Mouse (Mus musculus) neural tube, embryonic 12.5 days (tissue): ENCODE results near the gene Phc2. TPM values are rescaled to one million over a fixed set of nuclear protein-coding genes. Genes with fewer than 3 reads are reported as not detected.

ENCODE experiments used
- ATAC-seq: fragments of 200-750 bp; cut with Nextera tagmentation; 2 replicates; pipeline ENCODE4 v1.8.0; 2017; ENCODE audit warnings: low read depth, mild to moderate bottlenecking, moderate TSS enrichment, moderate library complexity; ENCODE audit not compliant: low FRiP score
- H3K27ac ChIP-seq: fragments of 300-500 bp; sonication (generic); 2 replicates; pipeline ENCODE4 v1.5.1; 2016
- H3K27me3 ChIP-seq: fragments of 300-500 bp; sonication (generic); replicated peaks from 2 replicates; pipeline ENCODE4 v1.6.1; 2016; ENCODE audit warnings: mild to moderate bottlenecking
- H3K36me3 ChIP-seq: fragments of 300-500 bp; sonication (generic); 2 replicates; pipeline ENCODE4 v1.6.1; 2016; ENCODE audit warnings: mild to moderate bottlenecking
- H3K4me1 ChIP-seq: fragments of 300-500 bp; sonication (generic); 2 replicates; pipeline ENCODE4 v1.6.1; 2016
- H3K4me2 ChIP-seq: fragments of 300-500 bp; sonication (generic); replicated peaks from 2 replicates; pipeline ENCODE4 v1.6.1; 2016; ENCODE audit warnings: mild to moderate bottlenecking
- H3K4me3 ChIP-seq: fragments of 300-500 bp; sonication (generic); 2 replicates; pipeline ENCODE4 v1.5.1; 2016
- H3K9ac ChIP-seq: fragments of 300-500 bp; sonication (generic); 2 replicates; pipeline ENCODE4 v1.6.1; 2016; ENCODE audit warnings: mild to moderate bottlenecking
- H3K9me3 ChIP-seq: fragments of 300-500 bp; sonication (generic); 2 replicates; pipeline ENCODE4 v1.6.1; 2016; ENCODE audit warnings: mild to moderate bottlenecking
- WGBS: fragments of 180-500 bp; shearing (Covaris S2); methylation state at CpG from one replicate; pipeline ENCODE4 v1.1.7; 2016; 5-methylcytosine and 5-hydroxymethylcytosine counted together
- polyA plus RNA-seq: library from polyadenylated mRNA; unstranded; fragments of >200 nt; fragmentation: Nextera tagmentation; extraction: Ambion mirVana; gene quantifications from 2 replicates; pipeline ENCODE4 v1.2.1, GENCODE M21; 2016

The Phc2 gene
- polyA plus RNA-seq, 1 experiment from 2014 or later = 167 TPM

DNA sequence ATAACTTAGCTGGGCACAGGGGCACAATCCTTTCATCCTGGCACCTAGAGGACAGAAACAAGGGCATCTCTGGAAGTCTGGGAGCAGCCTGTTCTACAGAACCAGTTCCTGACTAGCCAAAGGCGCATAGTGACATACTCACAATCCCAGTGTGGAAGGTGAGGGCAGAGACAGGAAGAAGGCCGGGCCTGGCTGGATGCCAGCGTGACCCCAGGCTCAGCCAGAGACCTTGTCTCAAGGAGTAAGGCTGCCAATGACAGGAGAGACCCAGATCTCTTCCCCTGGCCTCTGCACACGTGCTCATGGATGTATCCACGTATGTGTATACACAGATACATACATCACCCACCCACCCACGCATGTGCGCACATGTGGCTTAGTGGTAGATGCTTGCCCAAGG is 127.5 kb downstream of the Phc2 start:
- Histone ChIP-seq H3K27me3 (no peaks in the 10 kb centered on the region), H3K4me3 (no peak overlapping the region), H3K4me1 (peaks cover 3% of the 10 kb centered on the region; the same call in 1 of the 2 replicates), H3K9ac (no peak overlapping the region), H3K9me3 (no peaks in the 10 kb centered on the region), H3K4me2 (no peak overlapping the region), H3K27ac (no peak overlapping the region), H3K36me3 (peaks cover 95% of the 10 kb centered on the region)
- 93% methylated on average over 7 of the region's 7 CpGs for WGBS
- ATAC-seq = no peak

DNA sequence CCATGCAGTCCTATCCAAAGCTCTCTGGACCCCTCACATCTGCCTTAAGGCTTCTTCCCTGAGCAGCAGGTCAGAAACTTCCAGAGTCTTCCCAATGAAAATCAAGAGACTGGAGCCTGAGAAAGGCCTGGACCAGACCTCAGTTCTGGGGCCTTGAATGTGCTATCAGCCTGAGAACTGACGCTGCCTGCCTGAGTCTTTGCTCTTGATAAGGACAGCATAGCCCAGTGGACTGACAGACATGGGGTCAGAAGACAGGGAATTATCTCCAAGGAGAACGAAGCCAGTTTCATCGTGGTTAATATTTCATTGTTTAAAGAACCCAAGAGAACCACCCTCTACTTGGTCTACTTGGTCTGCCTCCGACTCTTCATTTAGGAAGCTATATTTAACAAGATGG is 128.1 kb downstream of the Phc2 start:
- H3K4me3 ChIP-seq = no peak overlapping the region
- no peak overlapping the region for H3K4me2 ChIP-seq
- no peak overlapping the region for H3K9ac ChIP-seq
- no peak for ATAC-seq
- 89% methylated on average over 4 of the region's 4 CpGs for WGBS
- H3K27ac ChIP-seq = no peak overlapping the region
- H3K27me3 ChIP-seq = no peaks in the 10 kb centered on the region
- H3K36me3 ChIP-seq = peaks cover 94% of the 10 kb centered on the region
- H3K9me3 ChIP-seq = no peaks in the 10 kb centered on the region
- no peaks in the 10 kb centered on the region for H3K4me1 ChIP-seq

DNA sequence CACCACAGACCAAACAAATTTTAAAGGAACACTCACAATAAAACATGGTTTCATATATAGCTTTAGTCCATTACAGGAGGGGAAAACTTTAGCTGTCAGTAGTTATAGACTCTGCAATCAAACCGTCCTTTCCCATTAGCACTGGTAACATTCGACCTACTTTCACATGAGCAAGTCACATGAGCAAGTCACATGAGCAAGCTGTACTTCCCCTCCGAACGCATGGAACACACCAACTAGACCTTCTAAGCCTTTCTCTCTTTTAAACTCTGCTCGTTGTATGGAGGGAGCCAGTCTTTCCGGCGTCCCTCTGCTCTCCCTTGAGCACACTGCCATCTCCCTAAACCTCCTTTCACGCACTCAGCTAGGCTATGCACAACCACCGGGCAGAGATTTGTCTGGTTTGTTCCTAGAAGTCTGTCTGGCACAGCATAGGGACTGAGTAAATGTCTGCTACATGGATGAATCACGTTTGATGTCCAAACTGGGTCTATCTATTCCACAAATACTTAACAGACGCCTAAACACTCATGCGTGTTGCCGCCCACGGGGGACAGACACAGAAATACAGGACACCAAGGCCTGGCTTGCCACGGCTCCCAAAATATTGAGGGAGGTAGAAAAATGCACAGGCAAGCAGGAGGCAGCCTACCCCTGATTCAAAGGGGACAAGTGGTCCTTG is 130.6 kb downstream of the Phc2 start:
- H3K27me3 ChIP-seq = no peaks in the 10 kb centered on the region
- H3K27ac ChIP-seq = no peak overlapping the region
- no peak for ATAC-seq
- H3K9ac ChIP-seq = no peak overlapping the region
- no peak overlapping the region for H3K4me3 ChIP-seq
- no peaks in the 10 kb centered on the region for H3K4me1 ChIP-seq
- H3K4me2 ChIP-seq = no peak overlapping the region
- WGBS = 94% methylated on average over 15 of the region's 15 CpGs
- peaks cover 88% of the 10 kb centered on the region for H3K36me3 ChIP-seq
- H3K9me3 ChIP-seq = no peaks in the 10 kb centered on the region

DNA sequence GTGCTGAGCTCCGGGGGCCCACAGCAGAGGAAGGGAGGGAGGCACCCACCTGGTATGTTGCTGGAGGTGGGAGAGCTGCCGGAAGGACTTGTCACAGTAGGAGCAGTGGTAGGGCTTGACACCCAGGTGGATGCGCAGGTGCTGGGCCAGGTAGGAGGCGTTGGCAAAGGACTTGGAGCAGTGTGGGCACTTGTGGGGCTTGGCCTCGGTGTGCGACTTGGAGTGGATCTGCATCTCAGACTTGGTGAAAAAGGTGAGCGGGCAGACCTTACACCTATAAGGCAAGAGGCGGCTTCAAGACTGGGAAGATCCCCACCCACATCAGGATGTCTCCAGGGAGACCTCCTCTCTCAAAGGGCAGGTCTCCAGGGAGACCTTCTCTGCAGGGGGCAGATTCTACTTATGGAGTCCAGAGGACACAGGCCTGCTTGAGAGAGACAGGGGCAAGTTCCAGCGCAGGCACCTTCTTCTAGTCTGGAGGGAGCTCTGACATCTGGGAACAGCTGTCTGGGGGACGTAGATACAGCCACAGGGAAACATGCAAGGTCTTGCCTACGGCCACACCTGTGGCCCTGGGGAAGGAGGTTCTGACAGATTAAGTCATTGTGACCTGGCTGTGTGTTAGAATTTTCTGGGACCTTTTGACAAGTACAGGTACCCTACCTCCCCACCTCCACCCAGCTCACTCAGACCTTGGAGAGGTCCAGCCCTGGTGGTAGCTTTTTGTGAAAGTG is 131.6 kb downstream of the Phc2 start:
- Histone ChIP-seq H3K27ac (no peak overlapping the region), H3K4me2 (no peak overlapping the region), H3K4me3 (no peak overlapping the region), H3K4me1 (no peaks in the 10 kb centered on the region; the same call in 1 of the 2 replicates), H3K9me3 (no peaks in the 10 kb centered on the region), H3K9ac (no peak overlapping the region), H3K36me3 (peaks cover 81% of the 10 kb centered on the region), H3K27me3 (no peaks in the 10 kb centered on the region)
- ATAC-seq = no peak
- WGBS = 95% methylated on average over 11 of the region's 11 CpGs

DNA sequence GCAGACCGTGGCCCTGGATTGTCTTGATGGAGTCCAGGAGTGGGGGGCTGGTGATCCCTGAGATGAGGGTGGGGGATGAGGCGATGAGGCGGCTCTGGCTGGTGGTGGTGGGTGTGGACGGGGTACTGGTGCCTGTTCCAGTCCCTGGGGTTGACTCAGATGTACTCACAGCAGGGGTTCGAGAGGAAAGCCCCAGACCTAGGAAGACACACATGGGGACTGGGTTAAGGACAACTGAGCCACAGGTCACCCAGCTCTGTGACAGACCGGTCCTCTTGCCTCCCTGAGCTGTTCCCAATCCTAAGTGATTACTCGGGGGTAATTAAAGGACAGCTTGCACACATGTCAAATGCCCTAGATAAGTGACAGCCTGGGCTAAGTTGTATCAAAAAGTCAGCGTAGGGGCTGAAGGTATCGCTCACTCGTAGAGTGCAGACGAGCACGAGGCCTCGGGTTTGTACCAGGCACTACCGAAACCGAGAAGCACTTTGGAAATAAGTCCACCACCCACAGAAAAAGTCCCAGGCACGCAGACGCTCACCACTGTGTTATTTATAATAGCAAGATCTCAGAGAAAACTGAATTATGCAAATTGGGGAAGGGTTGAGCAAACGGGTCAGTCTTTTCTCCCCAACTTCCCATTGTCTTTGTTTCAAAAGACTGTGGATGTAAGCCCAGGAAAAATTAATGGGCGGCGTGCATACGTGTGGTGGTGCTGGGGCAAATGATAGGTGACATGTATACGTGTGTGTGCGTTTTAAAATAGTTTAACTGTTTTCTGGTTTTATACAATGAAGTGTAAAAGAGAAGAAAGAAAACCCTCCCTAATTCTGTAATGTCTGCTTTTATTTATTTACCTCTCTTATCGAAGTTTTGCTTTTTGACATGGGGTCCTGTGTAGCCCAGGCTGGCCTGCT is 132.8 kb downstream of the Phc2 start:
- no peak for ATAC-seq
- no peaks in the 10 kb centered on the region for H3K9me3 ChIP-seq
- no peaks in the 10 kb centered on the region; the same call in 1 of the 2 replicates for H3K4me1 ChIP-seq
- no peak overlapping the region for H3K4me2 ChIP-seq
- H3K36me3 ChIP-seq = peaks cover 69% of the 10 kb centered on the region
- WGBS = 88% methylated on average over 24 of the region's 24 CpGs
- H3K4me3 ChIP-seq = no peak overlapping the region
- H3K9ac ChIP-seq = no peak overlapping the region
- H3K27ac ChIP-seq = no peak overlapping the region
- no peaks in the 10 kb centered on the region for H3K27me3 ChIP-seq

DNA sequence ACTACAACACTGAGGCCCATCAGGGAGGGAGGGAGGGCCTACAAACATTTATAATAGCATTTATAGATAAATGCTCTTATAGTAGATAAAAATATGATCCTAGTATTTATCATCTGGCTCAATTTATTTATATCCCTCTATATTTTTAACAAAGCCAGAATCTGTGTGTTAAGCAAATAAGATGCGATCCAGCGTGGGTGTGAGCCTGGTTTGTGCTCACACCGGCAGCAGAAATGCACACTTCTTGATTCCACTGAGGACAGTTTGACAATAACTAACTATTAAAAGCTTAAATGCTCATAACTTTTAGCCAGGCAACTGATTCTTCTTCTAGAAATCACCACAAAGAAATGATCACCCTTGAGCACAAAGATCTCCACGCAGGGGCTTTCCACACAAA is 133.6 kb downstream of the Phc2 start:
- Histone ChIP-seq H3K9me3 (no peaks in the 10 kb centered on the region), H3K4me3 (no peak overlapping the region), H3K27ac (no peak overlapping the region), H3K4me2 (no peak overlapping the region), H3K9ac (no peak overlapping the region), H3K4me1 (peaks cover 6% of the 10 kb centered on the region), H3K36me3 (peaks cover 68% of the 10 kb centered on the region), H3K27me3 (no peaks in the 10 kb centered on the region)
- no peak for ATAC-seq
- 95% methylated on average over 4 of the region's 4 CpGs for WGBS

DNA sequence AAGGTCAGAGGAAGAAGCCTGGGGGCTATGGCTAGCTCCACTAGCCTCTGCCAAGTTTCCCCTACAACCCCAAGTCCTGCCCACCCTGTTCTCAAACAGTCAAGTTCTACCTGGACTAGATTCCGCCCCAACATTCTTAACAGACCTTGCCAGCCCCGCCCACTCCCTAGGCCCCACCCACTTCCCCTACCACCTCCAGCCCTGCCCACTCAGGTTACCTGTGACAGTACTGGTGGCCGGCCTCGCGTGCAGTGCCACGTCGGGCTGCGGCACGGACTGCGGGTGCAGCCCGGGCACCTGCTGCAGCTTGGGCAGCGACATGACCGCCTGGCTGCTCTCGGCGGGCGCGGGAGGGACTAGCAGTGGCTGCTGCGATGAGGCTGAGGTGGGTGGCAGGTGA is 135.1 kb downstream of the Phc2 start:
- no peaks in the 10 kb centered on the region for H3K9me3 ChIP-seq
- ATAC-seq = no peak
- no peaks in the 10 kb centered on the region for H3K27me3 ChIP-seq
- no peak overlapping the region for H3K4me3 ChIP-seq
- H3K36me3 ChIP-seq = peaks cover 62% of the 10 kb centered on the region
- no peak overlapping the region for H3K27ac ChIP-seq
- H3K4me2 ChIP-seq = no peak overlapping the region
- H3K9ac ChIP-seq = no peak overlapping the region
- peaks cover 7% of the 10 kb centered on the region for H3K4me1 ChIP-seq
- 47% methylated on average over 18 of the region's 18 CpGs for WGBS

DNA sequence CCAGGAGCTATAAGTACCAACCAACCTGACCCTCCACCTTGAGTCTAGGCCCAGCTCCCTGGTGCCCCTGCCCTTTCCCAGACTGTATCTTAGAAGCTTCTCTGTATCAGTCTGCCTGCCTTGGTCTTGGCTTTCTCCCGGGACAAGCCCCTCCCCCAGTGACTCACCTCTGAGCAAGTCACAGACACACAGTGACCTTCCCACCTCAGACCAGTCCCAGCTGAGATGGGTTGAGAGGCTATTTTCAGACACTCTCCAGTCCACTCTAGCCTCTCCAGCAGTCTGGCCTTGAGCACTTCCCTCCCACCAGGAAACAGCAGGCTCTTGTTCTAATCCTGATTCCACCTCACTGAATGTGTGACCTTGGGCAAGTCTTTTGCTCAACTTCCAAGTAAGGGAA is 139.2 kb downstream of the Phc2 start:
- Histone ChIP-seq H3K4me1 (peaks cover 35% of the 10 kb centered on the region), H3K4me2 (no peak overlapping the region), H3K27ac (no peak overlapping the region), H3K9ac (no peak overlapping the region), H3K27me3 (no peaks in the 10 kb centered on the region), H3K4me3 (no peak overlapping the region), H3K9me3 (no peaks in the 10 kb centered on the region), H3K36me3 (peaks cover 24% of the 10 kb centered on the region)
- no peak for ATAC-seq
- 61% methylated on average over 1 of the region's 1 CpGs for WGBS

DNA sequence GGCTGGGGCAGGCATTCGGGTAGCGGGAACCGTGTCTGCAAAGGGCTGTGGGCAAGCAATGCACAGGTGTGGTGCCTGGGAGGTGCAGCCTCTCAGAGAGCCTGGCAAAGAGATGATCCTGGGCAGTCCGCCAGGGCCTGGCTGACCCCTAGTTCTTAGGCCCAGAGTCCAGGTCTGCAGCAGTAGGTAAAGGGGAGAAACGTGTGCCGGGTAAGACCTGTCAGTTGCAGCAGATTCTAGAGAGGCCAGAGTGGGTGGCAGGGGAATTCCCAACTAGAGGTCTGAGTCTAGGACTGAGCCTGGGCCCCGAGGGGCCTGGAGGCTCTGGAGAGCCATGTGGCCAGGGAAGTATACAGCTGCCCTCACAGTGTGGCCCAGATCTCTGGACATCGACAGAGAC is 139.7 kb downstream of the Phc2 start:
- Histone ChIP-seq H3K27me3 (no peaks in the 10 kb centered on the region), H3K36me3 (peaks cover 23% of the 10 kb centered on the region), H3K4me3 (no peak overlapping the region), H3K9me3 (no peaks in the 10 kb centered on the region), H3K27ac (no peak overlapping the region), H3K4me2 (no peak overlapping the region), H3K9ac (no peak overlapping the region), H3K4me1 (peaks cover 40% of the 10 kb centered on the region)
- no peak for ATAC-seq
- 92% methylated on average over 8 of the region's 8 CpGs for WGBS

DNA sequence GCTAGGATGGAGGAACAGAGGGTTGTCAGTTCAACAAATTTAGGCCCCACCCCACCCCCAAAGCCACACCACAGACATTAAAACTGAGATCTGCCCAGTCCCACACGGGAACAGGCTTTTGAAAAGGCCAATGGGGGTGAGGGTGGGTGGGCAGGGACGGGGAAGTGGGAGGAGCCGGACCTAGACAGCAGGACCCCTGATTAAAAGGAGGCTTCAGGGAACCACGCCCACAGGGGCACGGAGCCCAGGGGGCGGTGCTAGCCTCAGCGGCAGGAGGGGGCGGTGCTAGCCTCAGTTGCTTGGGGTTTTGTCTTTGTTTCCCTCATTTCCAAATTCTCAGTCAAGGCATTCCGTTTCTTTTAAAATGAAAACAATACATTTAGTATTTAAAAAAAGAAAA is 141.1 kb downstream of the Phc2 start:
- 3% methylated on average over 9 of the region's 9 CpGs for WGBS
- H3K27me3 ChIP-seq = no peaks in the 10 kb centered on the region
- H3K4me3 ChIP-seq = no peak overlapping the region
- H3K4me2 ChIP-seq = peak overlapping the region; percentile 1; the same call in 1 of the 2 replicates
- H3K4me1 ChIP-seq = peaks cover 50% of the 10 kb centered on the region
- H3K9ac ChIP-seq = no peak overlapping the region
- H3K27ac ChIP-seq = no peak overlapping the region
- peaks cover 14% of the 10 kb centered on the region; the same call in 1 of the 2 replicates for H3K36me3 ChIP-seq
- H3K9me3 ChIP-seq = no peaks in the 10 kb centered on the region
- ATAC-seq = peak; percentile 23

DNA sequence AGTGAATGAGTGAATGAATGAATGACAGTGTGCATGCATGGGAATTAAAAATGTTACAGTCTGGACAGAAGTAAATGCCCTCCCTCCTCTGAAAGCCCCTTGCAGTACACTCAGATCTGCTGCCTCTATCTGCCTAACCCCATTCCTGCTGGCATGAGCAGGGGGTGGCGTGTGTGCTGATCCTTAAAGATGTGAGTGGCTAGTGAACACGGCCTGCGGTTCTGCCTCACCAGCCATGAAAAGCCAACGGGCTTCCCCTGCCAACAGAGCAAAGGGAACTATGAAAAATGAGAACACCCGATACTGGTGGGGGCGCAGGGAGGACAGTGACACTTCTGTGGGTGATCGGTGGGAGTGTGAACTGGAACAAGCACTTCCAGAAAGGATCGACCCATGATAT is 142.3 kb downstream of the Phc2 start:
- no peak overlapping the region for H3K4me3 ChIP-seq
- H3K9me3 ChIP-seq = no peaks in the 10 kb centered on the region
- H3K4me2 ChIP-seq = no peak overlapping the region
- WGBS = 74% methylated on average over 8 of the region's 8 CpGs
- ATAC-seq = no peak
- no peak overlapping the region for H3K9ac ChIP-seq
- H3K36me3 ChIP-seq = peaks cover 14% of the 10 kb centered on the region; the same call in 1 of the 2 replicates
- no peaks in the 10 kb centered on the region for H3K27me3 ChIP-seq
- peaks cover 54% of the 10 kb centered on the region for H3K4me1 ChIP-seq
- no peak overlapping the region for H3K27ac ChIP-seq
